Mouse (Mus musculus): Measurements from ENCODE around the gene Dner.

DNA sequence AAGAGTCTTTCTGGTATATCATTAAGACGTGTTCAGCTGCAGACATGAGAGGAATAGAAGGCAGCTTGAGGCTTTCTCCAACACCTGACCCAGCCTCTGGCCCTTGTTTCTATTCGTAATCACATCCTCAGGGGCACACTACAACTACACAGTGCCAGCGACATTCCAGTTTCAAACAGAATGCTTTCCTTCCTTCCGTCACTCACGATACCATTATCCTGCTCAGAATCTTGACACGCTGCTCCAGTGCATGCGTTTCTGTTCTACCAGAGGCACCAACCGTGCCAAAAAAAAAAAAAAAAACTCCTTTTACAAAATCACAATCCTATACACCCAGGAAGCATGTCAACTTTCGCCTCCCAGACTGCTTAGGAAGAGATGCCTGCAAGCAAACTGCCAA lies 105.5 kb downstream of the Dner start:
- TF ChIP-seq GATA1 (IDR thresholded peaks at IDR 0.05; ENCODE audit: low read length): no peak
- no peak for TF ChIP-seq TAL1 (IDR thresholded peaks at IDR 0.05; ENCODE audit: low read length)

Measured in erythroblast, embryonic 14.5 days (primary cell).